Mouse (Mus musculus): ENCODE measurements around the gene Acaca. TPM values are rescaled to one million over a fixed set of nuclear protein-coding genes. Genes with fewer than 3 reads are reported as not detected.

Gene Acaca
- total RNA-seq, 2 experiments from 2014 or later: 16.6 TPM

DNA sequence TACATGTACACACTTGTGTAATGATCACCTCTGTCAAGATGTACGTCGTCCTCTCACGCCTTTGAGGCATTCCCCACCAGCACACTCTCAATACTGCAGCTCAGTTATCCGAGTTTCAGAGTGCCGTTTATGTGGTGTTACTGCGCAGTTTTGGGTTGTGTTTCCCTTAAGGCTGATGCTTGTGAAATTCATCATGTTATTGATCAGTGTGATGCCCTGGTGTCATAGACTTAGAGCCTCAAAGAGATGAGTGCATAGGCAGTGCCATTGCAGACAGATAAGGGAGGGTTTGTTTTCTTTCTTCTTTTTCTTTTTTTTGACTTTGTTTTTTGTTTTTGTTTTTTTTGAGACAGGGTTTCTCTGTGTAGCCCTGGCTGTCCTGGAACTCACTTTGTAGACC, 81.4 kb downstream of the Acaca start:
- no peak for ATAC-seq (ENCODE audit: poor library complexity, severe bottlenecking)

DNA sequence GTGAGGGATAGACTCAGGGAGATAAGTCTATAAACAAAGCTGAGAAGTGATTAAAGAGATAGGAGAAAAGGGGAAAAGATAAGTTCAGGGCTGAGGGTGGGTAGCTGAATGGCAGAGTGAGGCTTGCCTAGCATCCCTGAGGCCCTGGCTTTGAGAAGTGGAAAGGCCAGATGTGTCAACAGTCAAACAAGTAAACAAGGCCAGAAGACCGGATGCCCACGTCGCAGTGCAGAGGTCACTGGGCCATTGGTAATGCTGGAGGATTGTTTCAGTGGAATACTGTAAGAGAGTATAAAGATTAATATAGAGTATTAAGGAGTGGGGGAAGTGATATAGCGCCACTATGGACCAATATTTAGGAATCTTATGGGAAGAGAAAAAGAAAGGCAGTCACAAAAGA, 89.5 kb downstream of the Acaca start:
- ATAC-seq (ENCODE audit: poor library complexity, severe bottlenecking): no peak

DNA sequence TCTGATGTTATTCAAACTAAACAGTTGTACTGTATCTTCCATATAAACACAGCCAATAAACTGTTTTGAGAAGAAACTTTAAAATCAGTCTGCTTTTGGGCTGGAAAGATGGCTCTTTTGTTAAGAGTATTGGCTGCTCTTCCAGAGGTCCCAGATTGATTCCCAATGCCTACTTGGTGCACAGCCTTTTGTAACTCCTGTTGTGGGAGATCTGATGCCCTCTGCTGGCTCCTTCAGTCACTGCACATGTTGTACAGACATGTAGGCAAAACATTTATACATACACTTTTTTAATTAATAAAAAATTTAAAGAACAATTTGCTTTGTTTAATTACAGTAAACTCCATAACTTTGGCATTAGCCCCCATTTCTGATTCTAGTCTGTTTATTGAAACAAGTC, 114.1 kb downstream of the Acaca start:
- ATAC-seq (ENCODE audit: poor library complexity, severe bottlenecking): peak; percentile 52; the same call in 1 of the 2 replicates

- ATAC-seq (ENCODE audit: poor library complexity, severe bottlenecking): no peak
These were observed 117.9 kb downstream of the Acaca start for GRCm38 (mm10) chr11:84247370-84247769.

DNA sequence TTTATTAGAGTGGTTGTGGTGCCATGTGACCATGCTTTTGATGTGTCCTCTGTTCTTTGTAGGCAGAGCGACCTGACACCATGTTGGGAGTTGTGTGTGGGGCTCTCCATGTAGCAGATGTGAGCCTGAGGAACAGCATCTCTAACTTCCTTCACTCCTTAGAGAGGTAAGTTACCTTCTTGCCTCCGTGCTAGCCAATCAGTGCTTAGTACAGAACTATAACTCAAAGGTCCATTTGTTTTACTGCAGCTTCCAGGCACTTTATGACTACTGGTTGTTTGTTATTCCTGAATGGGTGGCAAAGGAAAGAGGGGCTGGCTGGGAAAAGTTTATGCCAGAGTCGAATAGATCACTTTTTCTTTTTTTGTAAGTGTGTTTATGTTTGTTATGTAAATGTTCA, 121.7 kb downstream of the Acaca start:
- ATAC-seq (ENCODE audit: poor library complexity, severe bottlenecking): no peak

DNA sequence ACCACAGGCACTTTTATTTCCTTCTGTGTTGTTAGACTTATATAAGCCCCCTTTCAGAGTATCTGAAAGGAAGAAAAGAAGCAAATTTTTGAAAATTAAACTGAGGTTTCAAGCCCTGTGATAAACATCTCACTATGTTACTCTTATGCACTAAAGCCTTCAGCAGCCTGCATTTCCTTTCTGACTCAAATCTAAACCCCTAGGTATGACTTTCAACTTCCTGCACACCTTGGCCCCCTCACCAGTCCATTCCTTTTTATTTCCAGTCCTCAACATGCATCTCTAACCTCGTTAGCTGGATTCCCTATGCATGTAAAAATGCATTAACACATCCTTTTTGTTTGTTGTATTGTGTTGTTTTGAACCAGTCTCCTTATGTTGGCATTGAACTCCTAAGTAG, 123.0 kb downstream of the Acaca start:
- no peak for ATAC-seq (ENCODE audit: poor library complexity, severe bottlenecking)

DNA sequence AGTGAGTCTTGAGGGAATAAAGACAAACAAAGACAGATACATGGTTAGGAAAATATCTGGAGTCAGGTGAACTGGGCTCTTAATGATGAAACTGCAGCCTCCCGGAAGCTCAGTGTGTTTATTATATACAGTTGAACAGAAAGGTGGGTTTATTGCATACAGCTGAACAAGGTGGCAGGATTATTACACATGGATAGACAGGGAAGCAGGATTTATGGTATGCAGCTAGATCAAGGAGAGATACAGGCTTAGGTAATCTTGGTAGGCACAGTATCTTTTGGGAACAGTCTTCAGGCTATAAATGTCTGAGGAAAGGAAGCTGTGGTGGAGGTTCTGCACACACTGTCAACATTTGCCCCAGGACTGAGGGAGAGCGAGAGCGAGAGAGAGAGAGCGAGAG, 126.4 kb downstream of the Acaca start:
- no peak for ATAC-seq (ENCODE audit: poor library complexity, severe bottlenecking)

GRCm38 (mm10) chr11:84258053-84258710, 128.7 kb downstream of the Acaca start:
- ATAC-seq (ENCODE audit: poor library complexity, severe bottlenecking): no peak

GRCm38 (mm10) chr11:84264490-84264889, 135.0 kb downstream of the Acaca start:
- no peak for ATAC-seq (ENCODE audit: poor library complexity, severe bottlenecking)

- ATAC-seq (ENCODE audit: poor library complexity, severe bottlenecking): no peak
These were observed 138.6 kb downstream of the Acaca start for GRCm38 (mm10) chr11:84268068-84268467.

- no peak for ATAC-seq (ENCODE audit: poor library complexity, severe bottlenecking)
These were observed 141.0 kb downstream of the Acaca start for GRCm38 (mm10) chr11:84270511-84270910.

DNA sequence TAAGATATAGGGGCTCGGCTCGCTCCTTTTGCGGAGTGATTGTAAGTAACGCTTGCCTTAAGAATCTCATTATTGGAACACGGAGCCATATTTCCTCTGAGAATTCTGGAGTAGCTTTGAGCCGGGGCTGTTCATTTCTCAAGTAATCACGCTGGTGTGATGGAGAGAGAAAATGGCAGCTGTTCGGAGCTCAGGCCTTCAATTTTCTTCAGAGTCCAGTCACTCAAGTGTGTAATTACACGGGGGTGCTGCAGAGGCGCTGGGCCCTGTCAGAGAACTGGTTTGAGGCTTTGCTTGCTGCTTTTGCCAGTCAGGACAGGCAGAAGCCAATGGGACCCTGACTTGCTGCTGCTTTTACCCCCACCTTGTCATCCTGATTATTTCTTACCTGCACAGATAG, 142.5 kb downstream of the Acaca start:
- no peak for ATAC-seq (ENCODE audit: poor library complexity, severe bottlenecking)

DNA sequence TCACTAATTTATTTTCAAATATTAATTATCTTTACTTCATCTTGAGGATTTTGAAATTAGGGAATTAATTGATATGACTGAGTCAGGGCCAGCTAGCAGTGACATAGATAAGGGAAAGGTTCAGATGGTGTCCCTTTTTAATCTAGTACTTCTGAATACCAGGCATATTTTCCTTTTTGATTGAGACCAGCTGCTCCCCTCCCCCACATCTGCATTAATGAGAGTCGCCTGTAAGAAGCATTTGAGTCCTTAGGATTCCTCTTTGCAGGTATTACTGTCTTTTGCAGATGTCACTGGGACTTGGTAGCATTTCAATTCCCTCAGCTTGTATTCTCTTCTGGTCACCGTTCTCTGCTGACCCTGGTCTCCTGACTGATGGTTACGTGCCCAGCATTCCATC, 143.1 kb downstream of the Acaca start:
- ATAC-seq (ENCODE audit: poor library complexity, severe bottlenecking): no peak

DNA sequence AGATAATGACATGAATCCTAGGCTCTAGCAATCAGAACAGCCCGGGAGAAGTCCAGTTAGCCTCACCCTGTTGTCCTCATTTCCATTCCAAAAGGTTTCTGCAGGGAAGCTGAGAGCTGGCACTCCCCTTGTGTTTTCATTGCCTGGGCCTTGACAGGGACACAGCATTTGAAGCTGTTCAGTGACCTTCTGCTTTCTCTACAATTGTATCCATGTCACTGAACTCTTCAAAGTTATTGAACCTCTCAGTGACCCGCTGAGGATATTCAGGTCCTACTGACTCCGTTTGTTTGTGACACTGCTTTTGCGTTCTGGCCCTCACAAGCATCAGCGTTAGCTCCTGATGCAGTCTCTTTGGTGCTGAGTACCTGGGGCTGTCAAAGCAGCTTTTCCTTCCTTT, 147.5 kb downstream of the Acaca start:
- no peak for ATAC-seq (ENCODE audit: poor library complexity, severe bottlenecking)

DNA sequence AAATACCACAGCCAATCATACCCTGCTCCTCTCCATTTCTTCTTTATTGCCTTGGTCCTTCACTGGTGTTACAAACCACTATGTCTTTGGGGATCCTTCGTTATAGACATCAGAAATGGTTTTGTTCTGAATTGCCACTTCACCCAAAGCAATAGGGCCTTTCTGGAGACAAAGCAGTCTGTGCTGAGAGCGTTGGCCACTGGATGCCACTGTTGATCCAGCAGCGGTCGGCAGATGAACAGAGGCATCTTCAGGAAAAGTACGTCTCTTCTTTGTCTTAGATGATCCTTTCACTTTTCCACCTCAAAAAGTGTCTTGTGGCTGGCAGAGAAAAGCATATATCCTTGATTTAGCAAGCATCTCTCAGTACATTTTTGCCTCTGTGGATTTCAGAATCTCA, 151.8 kb downstream of the Acaca start:
- no peak for ATAC-seq (ENCODE audit: poor library complexity, severe bottlenecking)

DNA sequence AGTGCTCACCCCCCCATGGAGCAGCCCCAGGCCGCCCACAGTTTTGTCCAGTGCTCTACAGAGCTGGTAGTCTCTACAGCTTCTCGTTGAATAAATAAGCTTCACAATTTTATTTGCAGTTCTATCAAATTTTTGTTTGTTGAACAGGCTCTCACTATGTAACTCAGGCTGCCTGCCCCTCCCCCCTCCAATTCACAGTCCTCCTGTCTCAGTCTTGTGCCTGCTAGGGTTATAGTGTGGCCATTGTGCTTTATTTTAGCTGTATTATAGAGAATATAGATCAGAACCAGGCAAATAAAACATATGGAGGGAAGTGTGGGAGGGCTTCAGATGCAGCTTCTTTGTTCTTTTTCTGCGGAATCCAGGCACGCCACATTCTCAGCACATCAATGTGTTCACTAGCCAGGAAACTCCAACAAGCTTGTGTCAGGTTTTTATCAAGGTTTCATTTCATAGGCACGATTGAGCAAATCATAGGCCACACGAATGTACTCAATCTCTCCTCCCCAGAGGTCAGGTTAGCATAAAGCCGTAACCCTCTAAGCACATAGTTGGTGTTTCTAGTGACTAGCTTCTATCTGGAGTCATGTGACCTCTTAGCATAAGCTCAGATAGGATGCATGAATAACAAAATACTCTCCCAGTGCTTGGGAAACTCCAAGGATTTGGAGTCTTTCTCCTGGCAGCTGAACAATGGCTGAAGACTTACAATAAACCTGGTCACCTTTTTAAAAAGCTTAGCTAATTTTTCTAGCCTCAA, 153.7 kb downstream of the Acaca start:
- no peak for ATAC-seq (ENCODE audit: poor library complexity, severe bottlenecking)

DNA sequence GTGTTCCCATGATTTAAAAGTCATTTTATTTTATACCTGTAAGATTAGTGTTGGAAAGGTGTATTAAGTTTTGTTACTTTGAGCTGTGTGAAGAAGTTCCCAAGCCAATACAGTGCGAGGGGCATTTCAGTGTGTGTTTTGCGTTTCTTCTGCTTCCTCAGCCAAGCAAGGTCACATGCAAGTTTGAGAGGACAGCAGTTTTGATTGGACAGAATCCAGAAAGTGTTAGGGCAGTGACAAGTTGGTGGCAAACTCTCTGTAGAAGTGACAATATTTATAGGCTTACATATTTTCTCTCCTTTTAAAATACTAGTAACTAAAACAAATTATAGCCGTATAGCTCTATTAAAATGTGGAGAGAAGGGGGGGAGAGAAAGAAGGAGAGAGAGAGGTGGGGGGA, 161.3 kb downstream of the Acaca start:
- no peak for ATAC-seq (ENCODE audit: poor library complexity, severe bottlenecking)

DNA sequence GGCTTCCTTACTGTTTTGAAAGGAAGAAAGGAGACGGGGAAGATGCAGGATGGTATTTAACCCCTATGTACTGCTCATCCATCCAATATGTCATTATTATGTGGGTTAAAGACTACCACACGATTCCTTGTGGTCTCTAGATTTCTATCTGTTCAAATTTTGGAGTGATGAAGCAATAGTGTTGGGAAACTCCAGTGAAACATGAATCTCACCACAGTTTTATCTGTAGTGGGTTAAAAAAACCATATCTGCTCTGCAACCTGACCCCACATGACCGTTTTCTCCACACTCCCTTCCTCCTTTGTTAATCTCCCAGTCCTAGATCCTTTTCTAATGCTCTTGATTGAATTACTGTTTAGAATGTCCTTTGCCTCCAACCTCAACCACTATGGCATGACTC, 163.1 kb downstream of the Acaca start:
- no peak for ATAC-seq (ENCODE audit: poor library complexity, severe bottlenecking)

DNA sequence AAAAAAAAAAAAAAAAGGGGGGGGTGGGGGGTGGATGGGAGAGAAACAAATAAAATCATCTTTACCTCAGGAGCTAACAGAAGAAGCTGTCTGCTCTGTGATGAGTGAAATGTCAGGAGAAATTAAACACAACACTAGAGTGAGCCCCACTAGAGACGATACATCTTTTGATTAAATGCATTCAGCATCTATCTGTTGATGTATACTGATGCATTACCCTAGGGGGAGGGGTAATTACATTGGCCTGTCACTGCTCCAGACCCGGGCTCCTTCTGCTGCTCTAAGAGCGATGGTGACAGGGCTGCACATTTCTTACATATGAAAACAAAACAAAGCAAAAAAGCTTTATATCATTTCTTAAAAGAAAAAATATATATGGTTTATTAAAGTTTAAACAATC, 163.8 kb downstream of the Acaca start:
- no peak for ATAC-seq (ENCODE audit: poor library complexity, severe bottlenecking)

GRCm38 (mm10) chr11:84296337-84296736, 166.9 kb downstream of the Acaca start:
- ATAC-seq (ENCODE audit: poor library complexity, severe bottlenecking): no peak

GRCm38 (mm10) chr11:84305474-84305873, 176.0 kb downstream of the Acaca start:
- ATAC-seq (ENCODE audit: poor library complexity, severe bottlenecking): no peak

- ATAC-seq (ENCODE audit: poor library complexity, severe bottlenecking): no peak
These were observed 176.8 kb downstream of the Acaca start for GRCm38 (mm10) chr11:84306158-84306742.

Data from megakaryocyte, adult 5-6 weeks (primary cell).